Mouse (Mus musculus): ENCODE data around the gene Aqp7.

Aqp7 gene

DNA sequence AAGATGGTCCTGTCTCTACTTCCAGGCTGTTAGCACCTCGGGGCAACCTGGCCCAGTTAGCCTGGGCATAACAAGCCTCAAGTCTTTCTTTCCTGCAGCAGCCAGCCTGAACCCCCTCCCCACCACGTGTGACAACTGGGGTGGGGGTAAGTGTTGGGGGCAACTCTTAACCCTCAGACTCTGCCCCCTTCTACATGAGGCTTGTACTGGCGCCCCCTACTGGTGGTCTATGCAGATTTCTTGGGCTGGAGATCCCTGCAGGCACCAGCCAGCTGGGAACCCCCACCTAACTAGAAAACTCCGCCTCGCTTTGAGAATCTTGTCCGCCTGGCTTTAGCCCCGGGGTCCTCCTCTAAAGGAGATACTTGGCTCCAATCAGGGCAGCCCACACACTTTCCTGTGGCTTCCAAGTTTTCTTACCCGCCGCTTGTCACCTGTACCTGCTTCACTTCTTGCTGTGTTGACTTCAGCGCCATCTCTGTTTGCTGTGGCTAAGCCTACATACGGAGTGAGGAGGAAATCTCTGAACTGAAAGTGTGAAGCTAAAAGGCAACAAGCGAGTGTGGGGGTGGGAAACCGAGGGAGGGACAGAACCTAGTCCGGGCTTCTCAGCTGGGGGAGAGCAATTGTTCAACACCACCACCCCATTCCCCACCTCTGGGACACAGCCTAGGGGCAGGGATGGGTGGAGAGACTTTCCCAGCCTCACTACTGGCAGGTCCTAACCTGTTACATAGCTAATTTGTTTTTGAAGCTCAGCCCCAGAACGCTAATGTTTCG, 16.1 kb upstream of the Aqp7 start:
- in situ Hi-C loops (cut with MboI, MseI): loop anchor here (5.0 kb wide), 1 partner anchor 53 kb away; no protein-coding TSS in a partner anchor

- in situ Hi-C loops (cut with MboI, MseI): loop anchor here (5.0 kb wide), 1 partner anchor 54 kb away; no protein-coding TSS in a partner anchor
These were observed 15.4 kb upstream of the Aqp7 start for GRCm38 (mm10) chr4:41063351-41063750.

GRCm38 (mm10) chr4:41057361-41057760, 9.4 kb upstream of the Aqp7 start:
- in situ Hi-C loops (cut with MboI, MseI): no loop called here

DNA sequence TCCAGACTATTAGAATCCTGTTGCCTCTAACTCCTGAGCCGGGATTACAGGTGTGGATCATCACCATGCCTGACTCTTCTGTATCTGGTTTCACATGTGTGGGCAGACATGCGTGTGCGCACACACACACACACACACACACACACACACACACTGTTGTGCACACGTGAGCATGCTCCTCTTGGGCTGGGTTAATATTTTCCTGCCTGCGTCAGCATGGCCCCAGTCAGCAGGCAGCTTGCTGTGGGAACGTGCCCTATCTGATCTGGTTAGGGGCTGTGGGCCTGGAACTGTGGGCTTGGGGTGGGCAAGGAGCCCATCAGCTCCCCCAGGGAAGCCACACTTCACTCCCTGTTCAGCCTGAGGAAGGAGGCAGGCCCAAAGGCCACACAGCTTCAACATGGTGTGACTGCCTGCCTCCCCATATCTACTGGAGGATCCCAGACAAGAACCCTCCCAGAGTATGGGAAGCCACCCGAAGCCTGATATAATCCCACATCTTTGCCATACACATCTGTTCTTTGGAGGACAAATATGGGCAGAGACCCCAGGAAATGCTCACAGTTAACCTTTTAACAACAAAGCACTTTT, 8.9 kb upstream of the Aqp7 start:
- in situ Hi-C loops (cut with MboI, MseI): no loop called here

DNA sequence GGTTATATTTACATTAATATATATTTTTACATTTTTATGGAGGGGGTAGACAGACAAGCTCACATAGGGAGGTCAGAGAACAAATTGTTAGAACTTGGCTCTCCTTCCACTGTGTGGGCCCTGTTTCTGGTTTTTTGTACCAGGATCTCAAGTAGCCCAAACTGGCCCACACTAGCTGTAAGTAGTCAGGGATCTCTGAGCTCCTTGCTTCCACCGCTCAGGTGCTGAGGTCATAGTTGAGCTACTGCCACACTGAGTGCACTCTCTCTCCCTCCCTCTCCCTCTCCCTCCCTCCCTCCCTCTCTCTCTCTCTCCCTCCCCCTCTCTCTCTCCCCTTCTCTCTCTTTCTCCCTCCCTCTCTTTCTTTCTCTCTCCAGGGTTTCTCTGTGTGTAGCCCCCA, 8.3 kb upstream of the Aqp7 start:
- in situ Hi-C loops (cut with MboI, MseI): no loop called here

DNA sequence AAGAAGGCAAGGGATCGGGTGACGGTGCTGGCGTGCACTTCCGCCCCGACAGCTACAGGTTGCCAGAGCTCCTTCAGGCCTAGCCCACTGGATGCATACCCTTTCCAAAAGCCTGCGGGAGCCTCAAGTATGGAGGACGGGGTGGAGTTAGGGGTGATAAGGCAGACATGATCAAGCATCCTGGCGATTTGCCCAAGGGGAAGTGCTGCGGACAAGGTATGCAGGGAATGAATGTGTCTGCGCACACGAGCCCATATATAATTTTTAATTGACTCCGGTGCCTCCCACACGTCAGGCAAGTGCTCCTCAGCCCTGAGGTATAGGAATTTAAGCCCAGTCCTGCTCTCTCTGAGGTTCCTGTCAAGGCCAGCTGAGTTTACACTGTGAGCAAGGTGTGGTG, 7.2 kb upstream of the Aqp7 start:
- in situ Hi-C loops (cut with MboI, MseI): no loop called here

GRCm38 (mm10) chr4:41051781-41052180, 3.8 kb upstream of the Aqp7 start:
- in situ Hi-C loops (cut with MboI, MseI): no loop called here

DNA sequence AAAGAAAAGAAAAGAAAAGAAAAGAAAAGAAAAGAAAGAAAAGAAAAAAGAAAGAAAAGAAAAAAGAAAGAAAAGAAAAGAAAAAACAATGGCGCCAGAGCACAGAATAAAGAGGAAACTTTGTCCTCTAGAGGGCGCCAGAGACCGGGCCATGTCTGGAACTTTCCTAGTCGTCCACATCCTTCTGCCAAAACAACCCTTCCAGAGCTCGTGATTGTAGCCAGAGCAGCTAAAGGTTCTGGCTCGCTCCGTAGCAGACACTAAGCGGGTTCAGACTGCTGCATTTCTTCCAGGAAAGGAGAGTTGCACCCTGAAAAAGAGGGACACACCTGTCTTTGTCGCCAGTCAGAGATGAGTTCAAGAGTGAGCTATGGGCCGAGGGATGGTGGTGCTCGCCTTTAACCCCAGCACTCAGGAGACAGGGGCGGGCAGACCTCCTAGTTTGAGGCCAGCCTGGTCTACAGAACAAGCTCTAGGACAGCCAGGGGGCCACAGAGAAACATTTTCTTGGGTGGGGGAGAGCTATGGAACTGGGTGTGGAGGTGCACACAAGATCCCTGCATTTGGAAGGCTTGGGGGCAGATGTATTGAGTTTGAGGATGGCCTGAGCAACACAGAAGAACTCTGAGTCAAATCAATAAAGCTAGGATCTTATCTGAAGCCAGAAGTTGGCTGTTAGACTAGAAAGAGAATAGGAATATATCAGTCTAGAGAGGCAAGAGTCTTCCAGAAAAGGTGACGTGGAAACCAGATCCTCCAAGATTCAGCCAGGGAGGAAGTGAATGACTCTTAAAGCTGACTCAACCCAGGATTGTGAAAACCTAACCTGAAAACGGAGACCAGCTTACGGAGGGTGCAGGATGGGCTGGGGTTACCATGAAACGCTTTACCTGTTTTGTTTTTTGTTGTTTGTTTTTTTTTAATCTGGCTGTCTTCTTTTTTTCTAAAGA, 3.1 kb upstream of the Aqp7 start:
- in situ Hi-C loops (cut with MboI, MseI): no loop called here

GRCm38 (mm10) chr4:41048926-41049325, 987 bp upstream of the Aqp7 start:
- in situ Hi-C loops (cut with MboI, MseI): no loop called here

- in situ Hi-C loops (cut with MboI, MseI): no loop called here
These were observed 1.6 kb downstream of the Aqp7 start for GRCm38 (mm10) chr4:41046254-41046795.

GRCm38 (mm10) chr4:41045288-41045687, 2.7 kb downstream of the Aqp7 start:
- in situ Hi-C loops (cut with MboI, MseI): no loop called here

DNA sequence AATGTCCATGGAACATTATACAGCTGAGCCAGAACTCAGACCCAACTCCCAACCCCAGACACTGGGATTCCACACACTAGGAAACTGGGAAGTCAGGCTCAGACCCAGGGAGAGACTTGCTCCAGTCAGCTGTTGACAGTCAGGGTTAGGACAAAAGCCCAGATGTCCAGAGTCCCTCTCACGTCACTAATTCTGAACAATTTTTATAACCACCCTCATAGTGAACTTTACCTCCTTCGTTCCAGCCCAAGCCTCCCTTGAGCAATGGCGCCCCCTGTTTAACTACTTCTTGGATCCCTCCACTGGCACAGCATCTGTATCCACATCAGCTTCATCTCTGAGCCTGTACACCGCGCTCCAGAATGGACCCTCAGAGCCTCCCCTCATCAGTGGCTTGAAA, 4.0 kb downstream of the Aqp7 start:
- in situ Hi-C loops (cut with MboI, MseI): no loop called here

DNA sequence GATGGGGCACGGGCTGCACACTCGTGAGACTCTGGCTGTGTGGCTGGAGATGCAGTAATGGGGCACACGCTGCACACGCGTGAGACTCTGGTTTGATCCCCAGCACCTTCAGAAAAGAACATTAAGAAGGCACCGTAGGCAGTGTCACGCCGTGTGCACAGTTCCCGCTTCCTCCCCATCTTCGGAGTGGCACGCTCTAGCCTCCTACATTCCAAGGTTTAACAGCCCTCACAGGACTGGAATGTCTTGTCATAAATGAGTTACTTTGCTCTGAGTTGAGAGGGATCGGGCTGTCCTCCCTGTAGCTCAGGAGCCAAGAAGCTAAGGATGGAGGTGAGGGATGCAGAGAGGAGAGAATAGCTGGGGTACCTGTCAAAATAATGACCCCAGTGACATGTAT, 5.1 kb downstream of the Aqp7 start:
- in situ Hi-C loops (cut with MboI, MseI): no loop called here

DNA sequence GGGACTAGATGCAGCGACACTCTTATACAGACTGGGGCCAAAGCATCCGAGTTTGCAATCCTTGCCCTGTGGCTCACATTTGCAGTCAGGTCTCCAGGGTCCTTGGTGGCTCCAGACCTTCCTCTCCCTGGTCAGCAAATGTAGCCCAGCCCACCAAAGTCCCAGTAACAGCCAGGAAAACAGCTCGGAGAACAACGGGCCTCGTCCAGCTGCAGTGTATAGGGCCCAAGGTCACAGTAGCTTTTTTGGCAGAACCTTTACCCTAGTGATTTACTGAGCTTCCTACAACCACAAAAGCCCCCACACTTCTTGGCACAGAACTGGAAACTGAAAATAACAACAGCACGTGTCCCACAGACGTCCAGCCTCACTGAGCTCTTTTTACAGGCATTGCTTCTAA, 7.0 kb downstream of the Aqp7 start:
- in situ Hi-C loops (cut with MboI, MseI): no loop called here

GRCm38 (mm10) chr4:41037942-41038341, 10.0 kb downstream of the Aqp7 start:
- in situ Hi-C loops (cut with MboI, MseI): no loop called here

- in situ Hi-C loops (cut with MboI, MseI): no loop called here
These were observed 16.7 kb downstream of the Aqp7 start for GRCm38 (mm10) chr4:41031242-41031641.

GRCm38 (mm10) chr4:41029372-41029771, 18.6 kb downstream of the Aqp7 start:
- in situ Hi-C loops (cut with MboI, MseI): no loop called here

GRCm38 (mm10) chr4:41028272-41028671, 19.7 kb downstream of the Aqp7 start:
- in situ Hi-C loops (cut with MboI, MseI): no loop called here

- in situ Hi-C loops (cut with MboI, MseI): no loop called here
These were observed 20.1 kb downstream of the Aqp7 start for GRCm38 (mm10) chr4:41027872-41028271.

DNA sequence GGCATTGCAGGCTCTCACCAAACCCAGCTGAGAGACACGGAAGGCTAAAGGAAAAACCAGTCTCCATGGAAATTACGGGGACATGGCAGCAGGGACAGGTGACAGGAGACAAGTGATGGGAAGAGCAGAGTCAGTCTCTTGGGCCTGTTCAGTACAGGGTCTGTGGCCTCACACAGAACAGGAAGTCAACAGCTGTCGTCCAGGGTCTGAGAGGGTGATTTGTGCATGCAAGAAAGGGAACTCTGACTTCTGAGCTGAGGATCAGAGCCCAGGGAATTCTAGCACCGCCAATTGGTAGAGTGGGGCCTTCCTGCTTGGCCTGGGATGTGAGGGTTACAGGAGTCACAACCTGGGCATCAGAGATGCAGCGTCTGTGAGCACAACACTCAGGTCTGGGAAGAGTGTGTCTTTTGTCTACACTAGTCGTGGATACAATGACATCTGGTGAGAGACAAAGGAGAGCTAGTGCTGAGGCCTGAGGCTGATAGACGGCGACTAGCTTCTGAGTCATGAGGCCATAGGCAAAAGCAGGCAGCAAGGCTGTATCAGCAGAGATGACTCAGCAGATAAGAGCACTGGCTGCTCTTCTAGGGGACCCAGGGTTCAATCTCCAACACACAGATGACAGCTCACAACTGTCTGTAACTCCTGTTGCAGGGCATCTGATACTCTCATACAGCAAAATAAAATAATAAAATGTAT, 21.7 kb downstream of the Aqp7 start:
- in situ Hi-C loops (cut with MboI, MseI): no loop called here

DNA sequence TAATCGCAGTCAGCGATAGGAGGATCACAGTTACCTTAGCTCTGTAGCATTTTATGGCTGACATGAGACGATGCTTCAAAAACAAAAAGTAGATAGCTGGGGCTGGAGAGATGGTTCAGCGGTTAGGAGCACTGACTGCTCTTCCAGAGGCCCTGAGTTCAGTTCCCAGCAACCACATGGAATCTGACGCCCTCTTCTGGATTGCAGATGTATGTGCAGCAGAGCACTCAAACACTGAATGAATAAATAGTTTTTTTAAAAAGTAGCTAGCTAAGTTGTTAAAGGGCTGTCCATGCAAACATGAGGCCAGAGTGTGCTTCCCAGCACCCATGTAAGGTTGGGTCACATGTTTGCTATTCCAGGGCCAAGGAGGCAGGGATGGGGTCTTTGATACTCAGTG, 26.8 kb downstream of the Aqp7 start:
- in situ Hi-C loops (cut with MboI, MseI): no loop called here

Data from regulatory T cell (primary cell).